8 mouse cellular contexts compared by ENCODE assay signal in genomic region chr12:54718871-54719786, GRCm38 (mm10). TPM values are rescaled to one million over a fixed set of nuclear protein-coding genes. Genes with fewer than 3 reads are reported as not detected.
DNase-seq lines count a peak whose midpoint lies in the region; ATAC-seq and TF ChIP-seq lines count a peak whose summit lies in the region.
"Not testable (repeated sequence)": the region's sequence is repeated elsewhere in the genome, so short reads cannot be mapped to it uniquely, and the experiment has no call there.

No protein-coding gene starts in this region.

- H3K4me1 ChIP-seq in forebrain, embryonic 12.5 days; heart, embryonic 14.5 days (ENCODE audit: control insufficient read depth in 2 of 2, insufficient read depth in 2 of 2, low read length in 2 of 2); hindbrain, postnatal 0 days (ENCODE audit: insufficient read depth, low read length); limb, embryonic 12.5 days (replicated peaks); lung, embryonic 14.5 days (ENCODE audit: insufficient read depth); midbrain, embryonic 15.5 days; stomach, embryonic 15.5 days: not testable (repeated sequence)

- H3K4me2 ChIP-seq in forebrain, embryonic 12.5 days; heart, embryonic 14.5 days (ENCODE audit: low read length); hindbrain, postnatal 0 days (ENCODE audit: low read depth, low read length); limb, embryonic 12.5 days; lung, embryonic 14.5 days; midbrain, embryonic 15.5 days; stomach, embryonic 15.5 days: not testable (repeated sequence)

- H3K4me3 ChIP-seq in forebrain, embryonic 12.5 days (replicated peaks); heart, embryonic 14.5 days (ENCODE audit: control insufficient read depth in 1 of 2, insufficient read depth in 1 of 2, low read depth in 1 of 2, low read length in 2 of 2); hindbrain, postnatal 0 days (ENCODE audit: low read length); limb, embryonic 12.5 days (replicated peaks); lung, embryonic 14.5 days (ENCODE audit: low read depth, low read length); midbrain, embryonic 15.5 days; stomach, embryonic 15.5 days (replicated peaks): not testable (repeated sequence)

- H3K36me3 ChIP-seq in forebrain, embryonic 12.5 days (replicated peaks); heart, embryonic 14.5 days (ENCODE audit: control insufficient read depth, insufficient read depth, low read length); hindbrain, postnatal 0 days (ENCODE audit: insufficient read depth, low read length); limb, embryonic 12.5 days; lung, embryonic 14.5 days (ENCODE audit: insufficient read depth); midbrain, embryonic 15.5 days (replicated peaks); stomach, embryonic 15.5 days: not testable (repeated sequence)

- not testable (repeated sequence) for H3K27me3 ChIP-seq in forebrain, embryonic 12.5 days; heart, embryonic 14.5 days (ENCODE audit: control insufficient read depth, insufficient read depth, low read length); hindbrain, postnatal 0 days (ENCODE audit: insufficient read depth, low read length); limb, embryonic 12.5 days; lung, embryonic 14.5 days (ENCODE audit: insufficient read depth, low read length); midbrain, embryonic 15.5 days (replicated peaks); stomach, embryonic 15.5 days (replicated peaks)

- H3K9ac ChIP-seq in forebrain, embryonic 12.5 days; heart, embryonic 14.5 days (ENCODE audit: low read length); hindbrain, postnatal 0 days (replicated peaks; ENCODE audit: low read length); limb, embryonic 12.5 days (replicated peaks); lung, embryonic 14.5 days; midbrain, embryonic 15.5 days; stomach, embryonic 15.5 days: not testable (repeated sequence)

- not testable (repeated sequence) for DNase-seq in hindbrain, postnatal 0 days (ENCODE audit: low spot score); lung, embryonic 14.5 days

- no CpG with 5 or more reads among the region's 56 CpGs for WGBS in forebrain, embryonic 12.5 days
- WGBS in heart, embryonic 14.5 days, result no CpG with 5 or more reads among the region's 56 CpGs
- no CpG with 5 or more reads among the region's 56 CpGs for WGBS in hindbrain, postnatal 0 days
- WGBS in limb, embryonic 12.5 days, result no CpG with 5 or more reads among the region's 56 CpGs
- WGBS in lung, embryonic 14.5 days, result no CpG with 5 or more reads among the region's 56 CpGs
- WGBS in midbrain, embryonic 15.5 days, result no CpG with 5 or more reads among the region's 56 CpGs
- no CpG with 5 or more reads among the region's 56 CpGs for WGBS in stomach, embryonic 15.5 days

- peak; percentile 77 for ATAC-seq in activated CD4-positive, CD25-positive, alpha-beta regulatory T cell, adult 4 months
- ATAC-seq in forebrain, embryonic 12.5 days (ENCODE audit: low FRiP score), result peak; percentile 94
- peak; percentile 91 for ATAC-seq in heart, embryonic 14.5 days (ENCODE audit: insufficient number of reproducible peaks, insufficient read depth, low FRiP score, low read depth)
- peak; percentile 94 for ATAC-seq in hindbrain, postnatal 0 days
- peak; percentile 94 for ATAC-seq in limb, embryonic 12.5 days (ENCODE audit: insufficient number of reproducible peaks, insufficient read depth, low FRiP score, low TSS enrichment, low read depth)
- ATAC-seq in lung, embryonic 14.5 days (ENCODE audit: insufficient read depth), result peak; percentile 93
- peak; percentile 92 for ATAC-seq in midbrain, embryonic 15.5 days (replicated peaks)
- peak; percentile 91 for ATAC-seq in stomach, embryonic 15.5 days (ENCODE audit: insufficient read depth, low FRiP score, low read depth)

- not testable (repeated sequence) for H3K9me3 ChIP-seq in forebrain, embryonic 12.5 days; heart, embryonic 14.5 days (ENCODE audit: control insufficient read depth, low read length); hindbrain, postnatal 0 days (ENCODE audit: low read length); limb, embryonic 12.5 days; lung, embryonic 14.5 days (ENCODE audit: low read depth, low read length); midbrain, embryonic 15.5 days; stomach, embryonic 15.5 days

- TF ChIP-seq CTCF in hindbrain, postnatal 0 days (IDR thresholded peaks at IDR 0.05; ENCODE audit: low read depth); lung, embryonic 14.5 days (IDR thresholded peaks at IDR 0.05; ENCODE audit: low read depth): not testable (repeated sequence)

- H3K27ac ChIP-seq in forebrain, embryonic 12.5 days; heart, embryonic 14.5 days (replicated peaks in 1 of 2; ENCODE audit: control insufficient read depth in 1 of 2, insufficient read depth in 1 of 2, low read depth in 2 of 2, low read length in 2 of 2); hindbrain, postnatal 0 days; limb, embryonic 12.5 days; lung, embryonic 14.5 days (ENCODE audit: low read depth); midbrain, embryonic 15.5 days; stomach, embryonic 15.5 days: not testable (repeated sequence)

RNA-seq across cellular contexts. Expression of gene Eapp, which starts 23.4 kb away (rescaled TPM):
- 100 to 1,000 TPM; 103 to 138 TPM for polyA plus RNA-seq in activated CD4-positive, CD25-positive, alpha-beta regulatory T cell, adult 4 months (2017; shearing (Covaris generic))
- polyA plus RNA-seq in forebrain, embryonic 12.5 days (2016; fragmentation: Nextera tagmentation; extraction: Ambion mirVana), result 77.3 and 83.5 TPM in 2 replicates
- 47.5 and 49.2 TPM in 2 replicates for polyA plus RNA-seq in heart, embryonic 14.5 days (2014; fragmentation: Nextera tagmentation; extraction: Ambion mirVana)
- 18.0 and 19.0 TPM in 2 replicates for total RNA-seq in hindbrain, postnatal 0 days (2014; rRNA removed)
- polyA plus RNA-seq in hindbrain, postnatal 0 days (2015; fragmentation: Nextera tagmentation; extraction: Ambion mirVana), result 95.3 and 96.2 TPM in 2 replicates
- 63.0 and 73.3 TPM in 2 replicates for polyA plus RNA-seq in limb, embryonic 12.5 days (2016; fragmentation: Nextera tagmentation; extraction: Ambion mirVana)
- 56.1 and 59.4 TPM in 2 replicates for polyA plus RNA-seq in lung, embryonic 14.5 days (2014; fragmentation: Nextera tagmentation; extraction: Ambion mirVana)
- polyA plus RNA-seq in midbrain, embryonic 15.5 days (2015; fragmentation: Nextera tagmentation; extraction: Ambion mirVana), result 82.0 and 88.5 TPM in 2 replicates
- polyA plus RNA-seq in stomach, embryonic 15.5 days (2015; fragmentation: Nextera tagmentation; extraction: Ambion mirVana), result 56.1 and 60.4 TPM in 2 replicates
